Mouse (Mus musculus) kidney, postnatal 4 days (tissue): ENCODE data around the gene Anxa1.

Source experiments
- DNase-seq, 2 experiments: peaks; one replicate each; pipeline ENCODE4 v3.0.0; 2021; ENCODE audit warnings: mixed read lengths in 2 of 2

Gene Anxa1

DNA sequence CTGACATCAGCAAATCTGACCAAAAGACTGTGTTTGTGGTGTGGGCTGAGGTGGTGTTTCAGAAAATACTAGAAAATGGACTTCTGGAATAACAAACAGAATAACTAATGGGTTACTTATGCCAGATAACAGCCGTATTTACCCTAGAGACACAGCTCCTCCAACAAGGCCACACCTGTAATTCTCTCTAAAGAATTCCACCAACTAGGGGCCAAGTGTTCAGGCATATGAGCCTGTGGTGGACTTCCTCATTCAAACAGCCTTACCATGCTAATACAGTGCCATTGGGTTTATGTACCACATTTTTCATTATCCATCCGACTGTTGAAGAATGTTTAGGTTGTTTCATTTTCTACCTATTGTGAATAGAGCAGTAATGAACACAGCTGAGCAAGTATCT is 20.6 kb downstream of the Anxa1 start:
- DNase-seq: no peak

DNA sequence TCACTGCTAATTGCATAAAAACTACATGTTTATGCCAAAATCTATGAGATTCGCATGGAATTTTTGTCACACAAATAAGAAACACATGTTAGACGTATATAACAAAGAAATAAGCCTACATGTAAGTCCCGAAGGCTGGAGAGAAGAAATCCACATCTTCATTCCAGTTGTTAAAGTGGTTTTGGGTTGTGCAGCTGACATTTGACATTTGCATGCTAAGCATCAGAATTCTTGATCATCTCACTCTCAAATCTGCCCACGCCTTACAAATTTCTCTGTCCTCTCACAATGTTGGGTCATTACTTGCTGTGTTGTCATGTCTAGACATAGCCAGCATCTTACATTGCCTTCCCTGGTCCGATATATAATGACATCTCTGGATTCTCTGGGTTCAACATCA is 24.2 kb downstream of the Anxa1 start:
- no peak for DNase-seq

DNA sequence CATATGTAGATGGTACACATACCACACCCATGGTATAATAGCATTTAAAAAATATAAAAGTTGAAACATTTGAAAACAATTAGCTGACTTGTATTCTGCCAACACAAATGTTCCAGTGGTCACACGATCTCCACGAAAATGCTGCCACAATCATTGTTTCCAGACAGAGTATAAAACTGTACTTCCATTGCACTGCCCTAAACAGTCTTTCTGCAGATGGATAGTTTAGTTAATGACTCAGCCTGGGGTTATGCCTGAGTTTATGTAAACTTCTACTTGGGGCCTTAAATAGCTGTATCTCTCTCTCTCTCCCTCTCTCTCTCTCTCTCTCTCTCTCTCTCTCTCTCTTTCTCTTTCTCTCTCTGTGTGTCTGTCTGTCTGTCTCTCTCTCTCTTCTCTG is 24.7 kb downstream of the Anxa1 start:
- DNase-seq: no peak

DNA sequence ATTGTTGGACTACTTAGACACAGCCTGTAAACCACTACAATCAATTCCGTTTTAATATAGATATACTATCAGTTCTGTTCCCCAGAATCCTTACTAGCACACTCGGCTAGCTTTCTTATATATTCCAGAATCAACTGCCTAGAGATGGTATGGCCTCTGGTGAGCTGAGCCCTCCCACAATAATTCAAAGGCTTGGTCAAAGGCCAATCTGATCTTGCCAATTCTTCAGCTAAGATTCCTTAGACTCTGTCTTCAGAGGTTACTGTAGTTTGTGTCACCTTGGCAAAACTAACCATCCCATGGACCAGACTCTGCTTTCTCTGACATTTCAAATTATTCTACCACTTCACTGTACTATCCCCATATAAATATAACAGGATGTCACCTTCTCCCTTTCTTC is 25.4 kb downstream of the Anxa1 start:
- no peak for DNase-seq

DNA sequence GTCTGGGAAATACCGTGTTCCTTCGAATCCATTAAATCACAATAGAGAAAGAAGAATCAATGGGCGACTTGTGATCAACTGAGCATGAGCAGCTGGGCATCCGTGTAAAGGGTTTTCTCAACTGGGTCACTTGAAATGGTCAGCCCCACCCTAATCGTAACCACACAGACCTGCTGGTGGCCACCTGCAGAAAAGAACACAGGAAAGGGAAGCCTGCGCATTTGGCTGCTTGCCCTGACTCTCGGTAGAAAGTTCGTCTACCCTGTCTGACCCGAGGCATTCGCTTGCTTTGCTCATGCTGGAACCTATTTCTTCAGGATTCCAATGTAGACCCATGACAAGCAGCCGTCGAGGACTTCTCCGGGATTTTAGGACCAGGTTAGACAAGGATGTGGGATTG is 25.8 kb downstream of the Anxa1 start:
- peak in 1 of 2 experiments; percentile 11 for DNase-seq

DNA sequence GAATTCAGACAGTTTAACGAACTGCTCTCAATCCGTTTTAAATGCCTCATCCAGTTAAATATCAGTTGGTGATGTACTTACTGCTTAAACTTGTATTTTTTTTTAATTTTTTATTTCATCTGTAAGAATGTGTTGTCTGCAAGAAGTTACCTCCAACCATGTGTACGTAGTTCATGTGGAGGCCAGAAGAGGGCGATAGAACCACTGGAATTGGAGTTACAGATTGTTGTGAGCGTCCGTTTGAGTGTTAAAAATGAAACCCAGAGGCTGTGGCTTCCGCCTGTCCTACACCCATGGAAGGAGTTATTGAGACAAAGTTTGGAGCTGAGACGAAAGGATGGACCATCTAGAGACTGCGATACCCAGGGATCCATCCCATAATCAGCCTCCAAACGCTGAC is 27.5 kb downstream of the Anxa1 start:
- DNase-seq: peak; percentile 27 to 33

DNA sequence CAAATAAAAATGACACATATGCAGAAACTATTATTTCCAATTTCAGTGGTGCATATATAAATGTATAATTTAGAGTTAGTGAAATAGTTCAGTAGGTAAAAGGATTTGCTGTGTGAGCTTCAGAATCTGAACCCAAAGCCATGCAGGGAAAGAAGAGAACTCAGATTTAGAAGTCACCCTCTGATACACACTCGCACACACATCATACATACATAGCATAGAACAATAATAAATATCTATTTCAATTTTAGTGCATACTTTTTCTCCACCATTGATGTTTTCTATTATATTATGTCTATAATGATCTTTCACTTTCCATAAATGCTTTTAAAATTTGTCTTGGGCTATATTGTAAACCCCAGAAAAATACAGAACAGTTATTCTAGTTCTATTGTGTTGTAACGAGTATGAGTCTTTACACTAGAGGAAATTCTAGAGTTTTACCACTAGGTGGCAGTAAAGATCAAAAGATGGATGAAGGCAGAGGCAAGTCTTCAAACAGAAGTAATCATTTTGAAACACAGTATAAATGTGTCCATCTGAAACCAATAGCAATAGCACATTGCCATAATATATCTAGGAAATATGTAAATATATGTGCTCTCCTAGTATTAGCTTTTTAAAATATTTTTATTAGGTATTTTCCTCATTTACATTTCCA is 28.7 kb downstream of the Anxa1 start:
- no peak for DNase-seq

DNA sequence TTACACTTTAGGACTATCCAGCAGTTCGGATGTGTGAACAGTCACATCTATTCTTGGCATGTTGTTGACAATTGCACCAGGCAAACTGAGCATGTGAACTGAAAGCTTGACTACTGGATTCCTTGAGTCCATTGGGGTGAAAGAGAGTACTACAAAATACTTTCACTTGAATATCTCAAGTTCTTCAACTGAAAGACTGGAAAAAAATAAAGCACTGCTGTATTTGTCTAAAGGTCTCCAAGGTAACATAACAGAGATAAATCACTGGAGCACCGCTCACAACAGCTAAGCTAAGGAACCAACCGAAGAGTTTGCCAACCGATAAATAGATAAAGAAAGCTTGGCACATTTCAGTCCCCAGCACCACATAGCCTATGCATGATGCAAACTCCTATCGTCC is 32.1 kb downstream of the Anxa1 start:
- DNase-seq: no peak

DNA sequence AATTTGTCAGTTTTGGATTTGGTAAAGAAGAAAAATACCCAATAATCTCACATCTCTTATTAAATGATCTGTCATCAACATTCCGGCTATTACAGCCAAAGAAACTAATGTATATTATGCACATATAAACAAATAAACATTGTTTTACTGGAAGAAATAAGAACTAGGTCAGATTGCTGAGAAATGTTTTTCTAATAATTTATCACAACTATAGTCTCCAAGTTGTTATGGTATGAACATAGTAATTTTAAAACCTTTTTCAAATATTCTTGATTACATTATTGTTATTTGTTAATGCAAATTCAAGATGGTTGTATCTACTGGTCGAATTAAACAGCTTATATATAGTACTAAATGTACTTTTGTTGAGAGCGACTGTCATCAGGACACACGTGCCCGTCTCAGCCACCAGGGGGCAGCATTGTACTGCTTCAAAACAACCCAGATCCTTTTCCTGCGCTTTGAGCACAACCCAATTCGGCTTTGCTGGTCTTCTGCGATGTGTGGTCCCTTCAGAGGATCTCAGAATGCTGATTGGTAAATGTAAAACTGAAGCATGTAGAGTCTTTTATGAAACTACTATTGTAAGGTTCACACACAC is 45.3 kb downstream of the Anxa1 start:
- DNase-seq: peak; percentile 82 to 85

DNA sequence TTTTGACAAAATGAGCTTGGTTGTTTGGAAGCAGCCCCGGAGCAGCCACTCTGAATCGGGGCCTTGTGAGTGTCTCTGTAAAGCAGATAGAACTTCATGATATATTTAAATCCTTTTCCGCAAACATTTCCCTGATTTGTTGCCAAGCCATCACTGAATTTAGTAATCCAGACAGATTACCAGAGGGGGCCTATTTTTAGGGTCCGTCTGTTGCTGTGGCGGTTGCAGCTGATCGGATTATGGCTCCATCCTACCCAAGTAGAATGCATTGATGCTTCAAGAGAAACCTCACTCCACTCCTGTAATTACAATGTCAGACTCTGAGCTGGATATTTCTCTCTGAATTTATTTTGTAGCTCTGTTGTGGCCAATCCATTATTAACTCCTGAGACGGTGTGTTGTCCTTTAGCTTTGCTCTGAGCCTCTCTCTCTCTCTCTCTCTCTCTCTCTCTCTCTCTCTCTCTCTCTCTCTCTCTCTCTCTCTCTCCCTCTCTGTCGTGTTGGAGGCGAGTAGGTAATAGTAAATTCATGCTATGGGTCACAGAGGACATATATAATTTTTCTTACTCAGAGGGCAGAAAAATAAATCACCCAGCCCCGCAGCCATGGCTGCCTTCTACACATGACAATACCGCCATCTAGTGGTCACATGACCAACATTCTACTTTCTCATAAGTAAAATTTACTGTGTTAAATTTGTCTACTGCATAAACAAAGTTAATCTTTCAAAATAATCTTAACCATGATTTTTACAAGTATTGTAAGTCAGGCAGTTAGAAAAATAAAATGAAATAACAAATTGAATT is 46.0 kb downstream of the Anxa1 start:
- peak; percentile 38 to 46 for DNase-seq

DNA sequence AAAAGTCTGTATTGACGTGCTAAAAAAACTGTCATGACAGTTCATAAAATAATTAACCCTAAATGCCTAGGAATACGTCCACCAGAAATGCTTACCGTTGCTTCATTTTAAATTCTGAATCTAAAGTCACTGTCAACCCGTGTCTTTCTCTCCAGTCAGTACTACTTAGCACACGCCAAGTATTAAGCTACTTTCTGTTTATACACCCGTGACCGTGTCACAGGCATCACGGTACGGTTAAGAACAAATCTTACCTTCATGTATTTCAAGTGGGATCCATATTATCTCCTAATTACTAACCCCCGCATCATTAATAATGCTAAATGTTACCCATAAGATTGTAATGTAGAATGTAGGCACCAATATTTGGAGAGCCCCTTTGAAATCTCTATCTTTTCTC is 46.7 kb downstream of the Anxa1 start:
- DNase-seq: no peak
